Mouse (Mus musculus): Measurements from ENCODE around the gene Gse1. TPM values are rescaled to one million over a fixed set of nuclear protein-coding genes. Genes with fewer than 3 reads are reported as not detected.

Gene Gse1
- polyA plus RNA-seq, 1 experiment: 55.9 TPM

- no peak for TF ChIP-seq POLR2A (IDR thresholded peaks at IDR 0.05; ENCODE audit: low read depth, low read length)
- no peak for TF ChIP-seq CTCF (IDR thresholded peaks at IDR 0.05; ENCODE audit: extremely low read depth, insufficient read length, insufficient replicate concordance, low read depth, low read length)
- H3K27ac ChIP-seq (ENCODE audit: insufficient read depth, low read depth, low read length): peak overlapping the region; percentile 98
- H3K27me3 ChIP-seq (ENCODE audit: control insufficient read depth, insufficient read depth, low read length): no peaks in the 10 kb centered on the region
- H3K4me1 ChIP-seq (ENCODE audit: control insufficient read depth, insufficient read depth, insufficient read length, low read length): peaks cover 44% of the 10 kb centered on the region
- under 1% methylated on average over 73 of the region's 73 CpGs for WGBS
- H3K4me3 ChIP-seq (ENCODE audit: low read depth, low read length): peak overlapping the region; percentile 88
- no peaks in the 10 kb centered on the region for H3K36me3 ChIP-seq (ENCODE audit: control insufficient read depth, insufficient read depth, low read length)
Observed at GRCm38 (mm10) chr8:120489142-120489754, 261.0 kb downstream of the Gse1 start.

GRCm38 (mm10) chr8:120489771-120490281 is 261.6 kb downstream of the Gse1 start:
- 6% methylated on average over 15 of the region's 15 CpGs for WGBS
- Histone ChIP-seq H3K4me3 (ENCODE audit: low read depth, low read length) (peak overlapping the region; percentile 88), H3K27me3 (ENCODE audit: control insufficient read depth, insufficient read depth, low read length) (no peaks in the 10 kb centered on the region), H3K36me3 (ENCODE audit: control insufficient read depth, insufficient read depth, low read length) (no peaks in the 10 kb centered on the region), H3K27ac (ENCODE audit: insufficient read depth, low read depth, low read length) (peak overlapping the region; percentile 98), H3K4me1 (ENCODE audit: control insufficient read depth, insufficient read depth, insufficient read length, low read length) (peaks cover 47% of the 10 kb centered on the region)
- TF ChIP-seq POLR2A (IDR thresholded peaks at IDR 0.05; ENCODE audit: low read depth, low read length): peak; percentile 45
- no peak for TF ChIP-seq CTCF (IDR thresholded peaks at IDR 0.05; ENCODE audit: extremely low read depth, insufficient read length, insufficient replicate concordance, low read depth, low read length)

GRCm38 (mm10) chr8:120490354-120491141 is 262.3 kb downstream of the Gse1 start:
- Histone ChIP-seq H3K36me3 (ENCODE audit: control insufficient read depth, insufficient read depth, low read length) (no peaks in the 10 kb centered on the region), H3K27ac (ENCODE audit: insufficient read depth, low read depth, low read length) (peak overlapping the region; percentile 98), H3K4me3 (ENCODE audit: low read depth, low read length) (peak overlapping the region; percentile 88), H3K27me3 (ENCODE audit: control insufficient read depth, insufficient read depth, low read length) (no peaks in the 10 kb centered on the region), H3K4me1 (ENCODE audit: control insufficient read depth, insufficient read depth, insufficient read length, low read length) (peaks cover 47% of the 10 kb centered on the region)
- 7% methylated on average over 12 of the region's 12 CpGs for WGBS
- no peak for TF ChIP-seq CTCF (IDR thresholded peaks at IDR 0.05; ENCODE audit: extremely low read depth, insufficient read length, insufficient replicate concordance, low read depth, low read length)
- TF ChIP-seq POLR2A (IDR thresholded peaks at IDR 0.05; ENCODE audit: low read depth, low read length): peak; percentile 5; the same call in 1 of the 2 replicates

- WGBS: 23% methylated on average over 5 of the region's 5 CpGs
- Histone ChIP-seq H3K4me3 (ENCODE audit: low read depth, low read length) (peak overlapping the region; percentile 88), H3K36me3 (ENCODE audit: control insufficient read depth, insufficient read depth, low read length) (no peaks in the 10 kb centered on the region), H3K27ac (ENCODE audit: insufficient read depth, low read depth, low read length) (peak overlapping the region; percentile 98), H3K27me3 (ENCODE audit: control insufficient read depth, insufficient read depth, low read length) (no peaks in the 10 kb centered on the region), H3K4me1 (ENCODE audit: control insufficient read depth, insufficient read depth, insufficient read length, low read length) (peaks cover 46% of the 10 kb centered on the region)
- no peak for TF ChIP-seq CTCF (IDR thresholded peaks at IDR 0.05; ENCODE audit: extremely low read depth, insufficient read length, insufficient replicate concordance, low read depth, low read length)
- no peak for TF ChIP-seq POLR2A (IDR thresholded peaks at IDR 0.05; ENCODE audit: low read depth, low read length)
Observed at GRCm38 (mm10) chr8:120491166-120491793, 263.0 kb downstream of the Gse1 start.

GRCm38 (mm10) chr8:120492193-120492880 is 264.1 kb downstream of the Gse1 start:
- 16% methylated on average over 14 of the region's 14 CpGs for WGBS
- Histone ChIP-seq H3K27ac (ENCODE audit: insufficient read depth, low read depth, low read length) (peak overlapping the region; percentile 98), H3K36me3 (ENCODE audit: control insufficient read depth, insufficient read depth, low read length) (no peaks in the 10 kb centered on the region), H3K27me3 (ENCODE audit: control insufficient read depth, insufficient read depth, low read length) (no peaks in the 10 kb centered on the region), H3K4me3 (ENCODE audit: low read depth, low read length) (peak overlapping the region; percentile 46), H3K4me1 (ENCODE audit: control insufficient read depth, insufficient read depth, insufficient read length, low read length) (peaks cover 51% of the 10 kb centered on the region)
- TF ChIP-seq POLR2A (IDR thresholded peaks at IDR 0.05; ENCODE audit: low read depth, low read length) (0 out of 2 replicates have a peak, but pooled peaks have one; percentile 10), CTCF (IDR thresholded peaks at IDR 0.05; ENCODE audit: extremely low read depth, insufficient read length, insufficient replicate concordance, low read depth, low read length) (no peak)

GRCm38 (mm10) chr8:120492881-120493220 is 264.6 kb downstream of the Gse1 start:
- TF ChIP-seq POLR2A (IDR thresholded peaks at IDR 0.05; ENCODE audit: low read depth, low read length) (no peak), CTCF (IDR thresholded peaks at IDR 0.05; ENCODE audit: extremely low read depth, insufficient read length, insufficient replicate concordance, low read depth, low read length) (no peak)
- Histone ChIP-seq H3K4me3 (ENCODE audit: low read depth, low read length) (peak overlapping the region; percentile 46), H3K4me1 (ENCODE audit: control insufficient read depth, insufficient read depth, insufficient read length, low read length) (peaks cover 56% of the 10 kb centered on the region), H3K27ac (ENCODE audit: insufficient read depth, low read depth, low read length) (peak overlapping the region; percentile 98), H3K36me3 (ENCODE audit: control insufficient read depth, insufficient read depth, low read length) (no peaks in the 10 kb centered on the region), H3K27me3 (ENCODE audit: control insufficient read depth, insufficient read depth, low read length) (no peaks in the 10 kb centered on the region)
- WGBS: 21% methylated on average over 4 of the region's 4 CpGs
